Mouse (Mus musculus): ENCODE data around the gene Hist2h2aa2. TPM values are rescaled to one million over a fixed set of nuclear protein-coding genes. Genes with fewer than 3 reads are reported as not detected.

The Hist2h2aa2 gene
- polyA plus RNA-seq, 1 experiment from 2014 or later = 55.1 TPM

- H3K36me3 ChIP-seq = peaks cover 9% of the 10 kb centered on the region; the same call in 1 of the 2 replicates
- under 1% methylated on average over 50 of the region's 50 CpGs for WGBS
- H3K4me3 ChIP-seq = peak overlapping the region; percentile 72
- peak; percentile 88 for DNase-seq (ENCODE audit: low spot score)
- H3K27ac ChIP-seq = peak overlapping the region; percentile 98
- peaks cover 23% of the 10 kb centered on the region for H3K4me1 ChIP-seq (replicated peaks)
- peaks cover 7% of the 10 kb centered on the region; the same call in 1 of the 2 replicates for H3K27me3 ChIP-seq (ENCODE audit: insufficient read depth, poor library complexity, severe bottlenecking)
- peaks cover 5% of the 10 kb centered on the region for H3K9me3 ChIP-seq
Measured at GRCm38 (mm10) chr3:96197129-96197749, 42.8 kb downstream of the Hist2h2aa2 start.

- Histone ChIP-seq H3K4me3 (peak overlapping the region; percentile 72), H3K27me3 (ENCODE audit: insufficient read depth, poor library complexity, severe bottlenecking) (peaks cover 7% of the 10 kb centered on the region; the same call in 1 of the 2 replicates), H3K9me3 (peaks cover 5% of the 10 kb centered on the region), H3K27ac (peak overlapping the region; percentile 98), H3K36me3 (peaks cover 9% of the 10 kb centered on the region; the same call in 1 of the 2 replicates), H3K4me1 (replicated peaks) (peaks cover 23% of the 10 kb centered on the region)
- WGBS = 21% methylated on average over 27 of the region's 27 CpGs
- DNase-seq (ENCODE audit: low spot score) = no peak
Measured at GRCm38 (mm10) chr3:96196437-96197128, 43.5 kb downstream of the Hist2h2aa2 start.

- Histone ChIP-seq H3K27me3 (ENCODE audit: insufficient read depth, poor library complexity, severe bottlenecking) (peaks cover 7% of the 10 kb centered on the region; the same call in 1 of the 2 replicates), H3K27ac (no peak overlapping the region), H3K4me1 (replicated peaks) (peaks cover 23% of the 10 kb centered on the region), H3K36me3 (peaks cover 9% of the 10 kb centered on the region; the same call in 1 of the 2 replicates), H3K9me3 (peaks cover 5% of the 10 kb centered on the region), H3K4me3 (peak overlapping the region; percentile 72; the same call in 1 of the 2 replicates)
- 90% methylated on average over 11 of the region's 11 CpGs for WGBS
- DNase-seq (ENCODE audit: low spot score) = no peak
Measured at GRCm38 (mm10) chr3:96195616-96196313, 44.3 kb downstream of the Hist2h2aa2 start.

- no peak for DNase-seq (ENCODE audit: low spot score)
- peaks cover 9% of the 10 kb centered on the region; the same call in 1 of the 2 replicates for H3K36me3 ChIP-seq
- H3K4me1 ChIP-seq (replicated peaks) = peaks cover 23% of the 10 kb centered on the region
- peaks cover 5% of the 10 kb centered on the region for H3K9me3 ChIP-seq
- peaks cover 7% of the 10 kb centered on the region; the same call in 1 of the 2 replicates for H3K27me3 ChIP-seq (ENCODE audit: insufficient read depth, poor library complexity, severe bottlenecking)
- H3K27ac ChIP-seq = no peak overlapping the region
- WGBS = 92% methylated on average over 10 of the region's 10 CpGs
- H3K4me3 ChIP-seq = no peak overlapping the region
Measured at GRCm38 (mm10) chr3:96194966-96195365, 45.1 kb downstream of the Hist2h2aa2 start.

GRCm38 (mm10) chr3:96192977-96193376 is 47.1 kb downstream of the Hist2h2aa2 start:
- 60% methylated on average over 12 of the region's 12 CpGs for WGBS
- Histone ChIP-seq H3K4me1 (replicated peaks) (peaks cover 19% of the 10 kb centered on the region), H3K9me3 (peaks cover 5% of the 10 kb centered on the region), H3K4me3 (no peak overlapping the region), H3K27ac (no peak overlapping the region), H3K36me3 (peaks cover 9% of the 10 kb centered on the region; the same call in 1 of the 2 replicates), H3K27me3 (ENCODE audit: insufficient read depth, poor library complexity, severe bottlenecking) (no peaks in the 10 kb centered on the region)
- DNase-seq (ENCODE audit: low spot score) = no peak

Other genes with a start within 250 kb of the Hist2h2aa2 start
- 75.0 and 83.5 TPM in 2 replicates for gene Plekho1, start 244.3 kb downstream of the Hist2h2aa2 start, polyA plus RNA-seq (2016; fragmentation: Nextera tagmentation; extraction: Ambion mirVana)
- 30.4 and 32.4 TPM in 2 replicates for gene Vps45, start 181.8 kb downstream of the Hist2h2aa2 start, polyA plus RNA-seq (2016; fragmentation: Nextera tagmentation; extraction: Ambion mirVana)
- 12.8 and 19.2 TPM in 2 replicates for gene Otud7b, start 135.7 kb downstream of the Hist2h2aa2 start, polyA plus RNA-seq (2016; fragmentation: Nextera tagmentation; extraction: Ambion mirVana)
- 10.4 and 11.4 TPM in 2 replicates for gene Mtmr11, start 78.3 kb downstream of the Hist2h2aa2 start, polyA plus RNA-seq (2016; fragmentation: Nextera tagmentation; extraction: Ambion mirVana)
- 250 and 259 TPM in 2 replicates for gene Sf3b4, start 67.9 kb downstream of the Hist2h2aa2 start, polyA plus RNA-seq (2016; fragmentation: Nextera tagmentation; extraction: Ambion mirVana)
- gene Sv2a, start 59.1 kb downstream of the Hist2h2aa2 start, polyA plus RNA-seq (2016; fragmentation: Nextera tagmentation; extraction: Ambion mirVana) = 3.7 and 15.3 TPM in 2 replicates
- gene Bola1, start 20.6 kb downstream of the Hist2h2aa2 start, polyA plus RNA-seq (2016; fragmentation: Nextera tagmentation; extraction: Ambion mirVana) = 89.6 and 90.3 TPM in 2 replicates
- gene Hist2h2ab, start 20.4 kb downstream of the Hist2h2aa2 start, polyA plus RNA-seq (2016; fragmentation: Nextera tagmentation; extraction: Ambion mirVana) = not detected in 2 replicates
- 7.6 and 12.0 TPM in 2 replicates for gene Hist2h2ac, start 19.4 kb downstream of the Hist2h2aa2 start, polyA plus RNA-seq (2016; fragmentation: Nextera tagmentation; extraction: Ambion mirVana)
- 6.0 and 8.7 TPM in 2 replicates for gene Hist2h2be, start 19.2 kb downstream of the Hist2h2aa2 start, polyA plus RNA-seq (2016; fragmentation: Nextera tagmentation; extraction: Ambion mirVana)
- 7.9 and 8.4 TPM in 2 replicates for gene Hist2h3c2, start 1.1 kb downstream of the Hist2h2aa2 start, polyA plus RNA-seq (2016; fragmentation: Nextera tagmentation; extraction: Ambion mirVana)
- 11.3 and 13.4 TPM in 2 replicates for gene Hist2h2aa1, start 5.2 kb upstream of the Hist2h2aa2 start, polyA plus RNA-seq (2016; fragmentation: Nextera tagmentation; extraction: Ambion mirVana)
- 0.42 and 0.56 TPM in 2 replicates for gene Hist2h3c1, start 6.4 kb upstream of the Hist2h2aa2 start, polyA plus RNA-seq (2016; fragmentation: Nextera tagmentation; extraction: Ambion mirVana)
- 6.8 and 13.6 TPM in 2 replicates for gene Hist2h4, start 23.0 kb upstream of the Hist2h2aa2 start, polyA plus RNA-seq (2016; fragmentation: Nextera tagmentation; extraction: Ambion mirVana)
- gene Hist2h3b, start 28.4 kb upstream of the Hist2h2aa2 start, polyA plus RNA-seq (2016; fragmentation: Nextera tagmentation; extraction: Ambion mirVana) = 49.7 and 51.9 TPM in 2 replicates
- gene Hist2h2bb, start 29.5 kb upstream of the Hist2h2aa2 start, polyA plus RNA-seq (2016; fragmentation: Nextera tagmentation; extraction: Ambion mirVana) = 9.4 and 9.7 TPM in 2 replicates
- gene Fcgr1, start 53.7 kb upstream of the Hist2h2aa2 start, polyA plus RNA-seq (2016; fragmentation: Nextera tagmentation; extraction: Ambion mirVana) = 1.7 and 1.9 TPM in 2 replicates
- gene BC107364, start 212.0 kb upstream of the Hist2h2aa2 start, polyA plus RNA-seq (2016; fragmentation: Nextera tagmentation; extraction: Ambion mirVana) = 0.25 TPM in 1 of 2 replicates, not detected in the other

All from hindbrain, embryonic 10.5 days (tissue).